Mouse (Mus musculus): Measurements from ENCODE around the gene Arhgef28. TPM values are rescaled to one million over a fixed set of nuclear protein-coding genes. Genes with fewer than 3 reads are reported as not detected.
A peak's percentile ranks its signal among the peaks of the same experiment; 100 is the strongest.

Gene Arhgef28
- total RNA-seq, 2 experiments from 2014 or later: 94.9 to 103 TPM

DNA sequence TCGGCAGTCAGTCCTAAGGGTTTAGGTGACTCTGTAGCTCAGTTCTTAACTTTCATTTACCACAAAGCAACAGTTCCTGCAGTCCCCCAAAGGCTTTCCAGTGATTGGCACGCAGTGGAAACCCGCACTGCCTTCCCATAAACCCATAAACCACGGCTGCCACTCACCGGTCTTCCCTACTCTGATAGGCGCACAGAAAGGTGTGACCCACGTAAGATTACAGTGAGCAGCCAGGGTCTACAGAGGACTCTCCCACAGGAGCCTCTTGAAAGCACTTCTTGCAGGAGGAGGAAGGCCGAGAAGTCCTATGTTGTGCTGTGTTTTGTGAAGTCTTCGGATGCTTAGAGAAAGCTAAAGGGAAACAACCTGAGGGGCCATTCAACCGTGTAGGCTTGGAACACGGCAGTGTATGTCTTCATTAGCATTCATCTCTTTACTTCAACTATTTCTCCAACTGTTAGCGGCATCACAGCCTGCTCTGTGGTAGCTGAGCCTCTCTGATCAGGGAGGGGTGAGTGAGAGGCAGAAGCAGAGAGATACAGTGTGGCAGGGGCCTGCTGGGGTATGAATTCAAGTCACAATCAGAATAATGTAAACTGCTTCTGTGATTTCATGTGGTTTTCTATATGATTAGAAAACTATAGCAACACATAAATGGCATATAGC, 189.2 kb downstream of the Arhgef28 start:
- peak in 1 of 2 experiments; percentile 45 for DNase-seq (ENCODE audit: low spot score in 2 of 2)

DNA sequence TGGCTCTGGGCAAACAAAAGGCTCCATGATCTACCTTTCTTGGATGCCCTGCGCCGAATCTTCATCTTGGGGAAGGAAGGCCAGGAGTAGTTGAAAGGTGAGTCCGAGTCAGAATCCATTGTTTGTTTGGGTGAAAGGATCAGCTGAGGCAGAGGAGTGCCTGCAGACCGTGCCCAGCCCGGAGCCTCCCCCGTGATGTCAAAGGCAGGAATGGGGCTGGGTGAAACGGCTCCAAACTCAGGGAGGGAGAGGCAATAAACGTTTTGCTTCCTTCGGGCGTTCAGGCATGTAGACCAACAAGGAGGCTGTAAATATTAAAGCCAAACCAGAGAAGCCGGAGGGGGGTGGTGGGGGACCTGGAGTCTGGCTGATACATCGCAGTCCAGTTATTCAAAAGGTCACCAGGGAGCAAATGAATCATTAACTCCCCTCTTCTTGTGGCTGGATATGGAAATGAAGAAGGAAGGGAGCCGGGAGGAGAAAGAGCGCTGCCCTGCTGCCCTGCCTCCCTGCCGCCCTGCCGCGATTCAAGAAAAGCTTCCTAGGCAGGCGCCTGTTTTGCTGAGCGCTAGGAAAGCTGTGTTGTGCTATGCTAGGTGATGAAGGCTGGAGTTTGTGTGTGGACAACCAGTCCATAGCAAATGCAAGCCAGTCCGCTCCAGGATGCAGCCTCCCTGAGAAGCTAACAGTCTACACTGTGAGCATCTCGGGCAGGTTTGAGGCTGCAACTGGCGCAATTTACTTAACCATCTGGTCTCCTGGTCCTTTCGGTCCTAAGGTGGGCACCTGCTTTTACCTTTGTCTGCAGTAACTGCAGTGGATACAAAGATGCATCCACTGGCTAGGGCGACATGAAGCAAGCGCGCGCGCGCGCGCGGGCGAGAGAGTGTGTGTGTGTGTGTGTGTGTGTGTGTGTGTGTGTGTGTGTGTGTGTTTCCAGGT, 190.0 kb downstream of the Arhgef28 start:
- DNase-seq (ENCODE audit: low spot score in 2 of 2): no peak

DNA sequence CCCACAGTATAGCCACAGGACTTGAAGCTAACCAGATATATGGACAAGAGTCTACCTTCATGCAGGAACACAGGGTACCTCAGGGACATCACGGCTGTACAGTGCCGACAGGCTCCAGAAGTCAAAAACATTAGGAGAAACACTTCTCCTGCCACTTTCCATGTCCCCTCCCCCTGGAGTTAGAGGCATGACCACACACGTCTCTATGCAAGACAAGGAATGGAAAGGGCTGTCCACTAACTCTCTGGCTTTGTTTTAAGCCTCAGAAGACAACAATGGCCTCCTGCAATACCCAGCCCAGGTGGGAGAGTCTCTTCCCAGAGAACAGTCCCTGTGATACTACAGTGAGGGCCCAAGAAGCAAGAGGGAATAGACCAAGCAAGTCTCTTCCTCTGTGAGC, 191.3 kb downstream of the Arhgef28 start:
- no peak for DNase-seq (ENCODE audit: low spot score in 2 of 2)

- DNase-seq (ENCODE audit: low spot score in 2 of 2): no peak
Measured at GRCm38 (mm10) chr13:98013715-98014114, 192.5 kb downstream of the Arhgef28 start.

DNA sequence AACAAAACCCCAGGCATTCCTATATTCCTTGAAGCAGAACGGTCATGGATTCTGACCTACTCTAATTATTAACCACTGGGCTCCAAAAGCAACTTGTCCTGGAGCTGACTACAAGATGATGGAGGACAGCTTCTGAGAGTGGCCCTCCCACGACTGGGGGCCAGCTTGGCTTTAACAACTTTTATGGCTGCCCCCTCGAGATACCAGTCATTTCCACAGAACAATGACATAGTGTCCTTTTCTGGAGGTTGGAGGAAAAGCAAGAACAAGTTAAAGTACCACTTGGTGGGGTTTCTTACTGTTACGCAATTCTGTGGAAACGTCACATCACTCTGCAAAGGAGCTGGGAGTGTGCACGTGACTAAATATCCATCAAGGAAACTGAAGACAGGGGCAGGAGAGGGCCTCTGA, 194.3 kb downstream of the Arhgef28 start:
- DNase-seq (ENCODE audit: low spot score in 2 of 2): no peak

GRCm38 (mm10) chr13:98009070-98009469, 197.2 kb downstream of the Arhgef28 start:
- no peak for DNase-seq (ENCODE audit: low spot score in 2 of 2)

DNA sequence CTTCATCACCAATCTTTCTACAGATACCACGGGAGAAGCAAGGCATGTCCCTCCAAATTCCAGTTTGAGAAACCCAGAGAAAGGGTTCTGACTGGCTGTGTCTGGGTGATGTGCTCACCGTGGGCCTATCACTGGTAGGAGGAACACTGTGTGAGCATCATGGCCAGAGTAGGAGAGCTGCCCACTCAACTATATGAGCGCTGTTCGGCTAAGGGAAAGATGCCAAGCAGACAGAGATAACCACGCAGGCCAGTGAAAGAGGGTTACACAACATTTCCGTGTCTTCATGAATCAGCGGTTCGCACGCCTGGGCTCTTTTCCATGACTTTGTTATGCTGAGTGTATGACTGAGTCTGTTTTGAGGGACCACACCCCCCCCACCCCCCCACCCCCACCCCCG, 197.7 kb downstream of the Arhgef28 start:
- peak; percentile 60 to 80 for DNase-seq (ENCODE audit: low spot score in 2 of 2)

GRCm38 (mm10) chr13:98005611-98006218, 200.5 kb downstream of the Arhgef28 start:
- DNase-seq (ENCODE audit: low spot score in 2 of 2): no peak

- no peak for DNase-seq (ENCODE audit: low spot score in 2 of 2)
Measured at GRCm38 (mm10) chr13:98004647-98005414, 201.4 kb downstream of the Arhgef28 start.

DNA sequence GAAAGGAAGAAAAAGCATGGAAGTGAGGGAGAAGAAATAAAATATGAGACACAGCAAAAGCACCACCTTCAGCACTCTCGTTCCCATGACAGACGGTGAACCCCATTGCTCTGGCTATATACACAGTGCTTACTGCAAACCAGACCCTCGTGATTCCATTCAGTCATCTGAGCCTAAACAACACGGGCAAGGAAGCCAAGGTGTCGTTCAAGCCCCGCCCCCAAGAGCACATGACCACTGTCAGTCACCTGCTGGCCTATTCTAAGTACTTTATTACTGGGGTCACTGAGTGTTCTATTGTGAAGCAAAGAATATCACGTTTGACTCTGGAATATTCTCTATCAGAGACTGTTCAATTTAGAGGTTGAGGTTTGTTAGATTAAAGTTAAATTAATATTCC, 202.5 kb downstream of the Arhgef28 start:
- DNase-seq (ENCODE audit: low spot score in 2 of 2): no peak

DNA sequence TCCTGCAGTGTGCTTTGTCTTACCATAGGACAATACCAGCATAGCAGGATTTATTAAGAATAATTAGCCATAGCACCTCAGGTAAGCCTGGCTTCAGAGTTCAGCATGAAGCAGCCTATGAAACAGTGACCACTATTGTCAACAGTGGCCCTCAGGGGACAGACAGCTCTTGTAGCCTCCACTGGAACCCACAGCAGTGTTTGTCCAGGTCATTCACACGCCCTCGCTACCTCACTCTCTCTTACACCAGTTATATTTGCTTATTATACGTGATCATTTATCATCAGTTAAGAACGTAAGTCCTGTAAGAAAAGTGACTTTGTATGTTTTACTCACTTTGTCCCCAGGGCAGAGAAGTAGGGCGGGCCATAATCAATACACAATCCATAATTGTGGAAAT, 203.6 kb downstream of the Arhgef28 start:
- DNase-seq (ENCODE audit: low spot score in 2 of 2): no peak

DNA sequence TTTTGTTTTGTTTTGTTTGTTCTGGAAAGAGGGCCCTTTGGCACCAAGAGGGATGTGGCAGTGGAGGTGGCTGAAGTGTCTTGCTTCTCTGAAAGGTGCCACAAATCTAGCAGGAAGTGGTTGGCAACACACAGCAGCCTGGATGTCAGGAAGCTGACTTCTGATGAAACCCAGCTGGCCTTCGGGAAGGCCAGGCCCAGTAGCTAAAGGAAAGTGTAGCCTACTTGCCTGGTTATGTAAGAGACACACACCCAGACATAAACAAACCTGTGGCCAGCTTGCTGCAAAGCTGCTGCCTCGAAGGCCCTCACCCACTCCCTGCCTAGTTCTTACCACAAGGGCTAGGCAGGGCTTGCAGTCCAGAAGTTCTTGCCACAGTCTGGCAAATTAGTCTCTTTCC, 204.1 kb downstream of the Arhgef28 start:
- DNase-seq (ENCODE audit: low spot score in 2 of 2): no peak

DNA sequence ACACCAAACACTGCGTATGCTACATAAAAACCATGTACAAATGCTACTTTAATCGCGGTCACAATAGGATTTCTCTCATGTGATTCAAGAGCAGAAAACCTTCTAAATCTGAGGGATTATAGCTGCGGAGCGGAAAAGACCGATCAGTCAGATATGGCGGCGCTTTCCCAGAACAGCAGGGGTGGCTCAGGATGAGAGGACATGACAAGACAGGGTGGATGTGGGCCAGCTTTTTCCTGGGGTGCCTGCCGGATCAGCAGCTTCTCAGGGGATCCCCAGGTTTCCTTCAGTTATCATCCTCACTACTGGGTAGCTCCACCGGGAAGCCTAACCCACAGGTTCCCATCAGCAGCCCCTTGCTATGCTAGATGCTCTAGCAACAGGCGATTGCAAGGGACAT, 204.5 kb downstream of the Arhgef28 start:
- DNase-seq (ENCODE audit: low spot score in 2 of 2): no peak

DNA sequence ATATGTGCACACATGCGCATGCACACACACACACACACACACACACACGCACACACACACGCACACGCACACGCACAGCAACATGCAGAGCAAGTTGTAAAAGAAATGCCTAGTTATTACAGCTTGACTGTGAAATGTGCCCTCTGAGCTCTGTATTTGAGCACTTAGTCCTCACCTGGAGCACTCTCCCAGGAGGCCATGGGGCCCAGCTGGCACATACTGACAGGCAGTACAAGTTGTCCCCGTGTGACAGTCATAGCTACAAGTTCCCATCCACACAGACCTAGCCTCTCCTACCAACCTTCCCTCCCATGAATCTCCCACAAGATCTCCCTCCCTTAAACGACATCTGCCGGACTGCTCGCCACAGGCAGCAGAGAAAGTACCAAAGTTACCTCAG, 205.4 kb downstream of the Arhgef28 start:
- no peak for DNase-seq (ENCODE audit: low spot score in 2 of 2)

GRCm38 (mm10) chr13:97999130-97999529, 207.1 kb downstream of the Arhgef28 start:
- DNase-seq (ENCODE audit: low spot score in 2 of 2): no peak

DNA sequence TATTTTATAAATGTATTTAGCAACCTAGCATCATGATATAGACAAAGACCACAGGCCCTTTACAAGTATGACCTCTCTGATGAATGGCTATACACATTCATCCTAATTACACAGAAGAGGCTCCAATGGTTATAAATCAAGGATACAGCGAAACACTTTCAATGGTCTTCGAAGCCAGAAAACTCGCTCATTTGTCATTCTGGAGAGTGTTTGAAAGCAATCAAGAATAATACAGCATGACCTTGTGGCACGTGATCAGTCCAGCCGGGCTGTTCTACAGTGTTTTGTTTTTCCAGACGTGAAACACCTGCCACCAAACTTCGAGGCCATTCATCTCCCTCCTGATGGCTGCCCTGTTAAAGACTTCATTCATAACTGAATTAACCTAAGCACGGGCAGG, 207.7 kb downstream of the Arhgef28 start:
- DNase-seq (ENCODE audit: low spot score in 2 of 2): no peak

- no peak for DNase-seq (ENCODE audit: low spot score in 2 of 2)
Measured at GRCm38 (mm10) chr13:97990939-97991338, 215.3 kb downstream of the Arhgef28 start.

DNA sequence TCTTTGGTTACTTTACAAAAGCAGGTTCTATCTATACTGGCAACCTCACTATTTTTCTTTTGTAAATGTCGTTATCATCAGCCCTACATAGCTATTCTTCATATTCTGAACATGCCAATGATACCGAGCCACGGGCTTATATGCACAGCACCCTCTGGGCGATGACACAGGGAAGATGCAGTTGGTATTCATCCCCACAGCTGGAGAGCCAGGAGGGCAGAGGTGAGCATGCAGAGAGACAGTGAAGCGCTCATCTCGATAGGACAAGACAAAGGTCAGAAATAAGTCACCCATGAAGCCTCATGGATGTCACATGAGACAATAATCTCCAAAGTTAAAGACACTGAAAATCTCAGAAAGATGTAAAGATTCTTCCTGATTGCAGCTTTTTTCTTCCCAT, 217.4 kb downstream of the Arhgef28 start:
- no peak for DNase-seq (ENCODE audit: low spot score in 2 of 2)

GRCm38 (mm10) chr13:97986691-97987090, 219.5 kb downstream of the Arhgef28 start:
- DNase-seq (ENCODE audit: low spot score in 2 of 2): no peak

DNA sequence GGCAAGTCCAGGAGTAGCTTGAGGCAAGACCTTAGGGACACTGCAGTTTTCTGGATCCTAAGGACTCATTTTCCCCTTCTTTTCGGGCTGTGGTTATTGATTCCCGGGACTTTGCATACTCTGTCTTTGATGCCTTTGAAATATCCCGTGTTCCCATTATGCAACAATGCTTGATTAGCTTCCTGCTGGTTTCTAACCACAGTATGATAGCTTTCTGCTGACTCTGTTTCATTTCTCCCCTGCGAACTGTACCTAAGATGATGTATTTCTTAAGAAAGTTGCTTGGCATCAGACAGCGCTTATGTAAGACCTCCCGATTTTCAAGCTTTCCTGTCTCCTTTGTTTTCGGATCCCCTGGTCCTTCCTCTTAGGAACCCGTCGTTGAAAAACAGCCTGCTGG, 229.1 kb downstream of the Arhgef28 start:
- no peak for DNase-seq (ENCODE audit: low spot score in 2 of 2)

- no peak for DNase-seq (ENCODE audit: low spot score in 2 of 2)
Measured at GRCm38 (mm10) chr13:97976642-97977041, 229.6 kb downstream of the Arhgef28 start.

Data from layer of hippocampus, adult 18-20 months (tissue).